Mouse (Mus musculus): Measurements from ENCODE around the gene Zbtb21. TPM values are rescaled to one million over a fixed set of nuclear protein-coding genes. Genes with fewer than 3 reads are reported as not detected.

Gene Zbtb21
- 8.3 and 10.3 TPM in 2 replicates for polyA plus RNA-seq (2015; fragmentation: Nextera tagmentation; extraction: Ambion mirVana)

GRCm38 (mm10) chr16:97962151-97962948 lies at the start of gene Zbtb21, which contains the start of gene C2cd2:
TSS of gene Zbtb21 (minus strand) at chr16:97962622.
TSS of gene C2cd2 (minus strand) at chr16:97962598.

GRCm38 (mm10) chr16:97996616-97997382 lies 34.4 kb upstream of the Zbtb21 start, which contains the start of gene B230307C23Rik:
TSS of gene B230307C23Rik (plus strand) at chr16:97997315.

Other genes with a start within 250 kb of the Zbtb21 start
- 0.14 and 0.17 TPM in 2 replicates for gene Ripk4, start 198.8 kb downstream of the Zbtb21 start, polyA plus RNA-seq (2015; fragmentation: Nextera tagmentation; extraction: Ambion mirVana)
- gene Prdm15, start 110.8 kb downstream of the Zbtb21 start, polyA plus RNA-seq (2015; fragmentation: Nextera tagmentation; extraction: Ambion mirVana): 4.2 and 5.7 TPM in 2 replicates
- gene C2cd2, start within 50 bp of the Zbtb21 start, polyA plus RNA-seq (2015; fragmentation: Nextera tagmentation; extraction: Ambion mirVana): 15.3 and 15.7 TPM in 2 replicates
- gene B230307C23Rik, start 34.7 kb upstream of the Zbtb21 start, polyA plus RNA-seq (2015; fragmentation: Nextera tagmentation; extraction: Ambion mirVana): 23.2 and 25.1 TPM in 2 replicates
- 7.3 and 9.5 TPM in 2 replicates for gene A630089N07Rik, start 119.8 kb upstream of the Zbtb21 start, polyA plus RNA-seq (2015; fragmentation: Nextera tagmentation; extraction: Ambion mirVana)

All from neural tube, postnatal 0 days (tissue).